In genomic region chr2:66191691-66192100, GRCm38 (mm10) we compare ENCODE assay signal across 15 mouse cellular contexts.
DNase-seq lines count a peak whose midpoint lies in the region; ATAC-seq lines count a peak whose summit lies in the region.
"Had no signal": no experiment of that assay in that cellular context is flagged by ENCODE, and none has a peak within 500 bp of the region (broad histone marks: within the 10 kb centered on the region; RNA-seq: fewer than 3 reads in every experiment).

No protein-coding gene starts in this region.

- H3K36me3 ChIP-seq in kidney, embryonic 16.5 days (ENCODE audit: insufficient read depth, low read length) = peaks cover 5% of the 10 kb centered on the region; the same call in 1 of the 2 replicates
- peaks cover 12% of the 10 kb centered on the region for H3K36me3 ChIP-seq in megakaryocyte, embryonic 14.5 days (replicated peaks; ENCODE audit: low read length)

- 48% methylated on average over 13 of the region's 13 CpGs for WGBS in kidney, embryonic 16.5 days

- H3K4me3 ChIP-seq in kidney, embryonic 16.5 days (ENCODE audit: low read length) = no peak overlapping the region
- H3K4me3 ChIP-seq in brown adipose tissue, adult 24 weeks (ENCODE audit: insufficient read depth, low read depth, low read length) = peak overlapping the region; percentile 26; the same call in 1 of the 2 replicates
- peak overlapping the region; percentile 48 for H3K4me3 ChIP-seq in megakaryocyte, embryonic 14.5 days (replicated peaks)
- H3K4me3 ChIP-seq: forebrain, embryonic 15.5 days; heart, adult 2 months; lung, embryonic 15.5 days; midbrain, embryonic 10.5 days had no signal

- no peaks in the 10 kb centered on the region for H3K27me3 ChIP-seq in kidney, embryonic 16.5 days (ENCODE audit: insufficient read depth, low read length)
- no peaks in the 10 kb centered on the region for H3K27me3 ChIP-seq in megakaryocyte, embryonic 14.5 days (replicated peaks)
- H3K27me3 ChIP-seq: forebrain, embryonic 15.5 days; lung, embryonic 15.5 days; Patski had no signal

- no peak overlapping the region for H3K9ac ChIP-seq in kidney, embryonic 16.5 days (replicated peaks; ENCODE audit: low read length)
- H3K9ac ChIP-seq: forebrain, embryonic 15.5 days; lung, embryonic 15.5 days had no signal

- H3K27ac ChIP-seq in kidney, embryonic 16.5 days (ENCODE audit: low read length) = no peak overlapping the region
- no peak overlapping the region for H3K27ac ChIP-seq in brown adipose tissue, adult 24 weeks (replicated peaks; ENCODE audit: low read depth, low read length)
- H3K27ac ChIP-seq: forebrain, embryonic 15.5 days; heart, adult 2 months; lung, embryonic 15.5 days; midbrain, embryonic 10.5 days had no signal

- no peaks in the 10 kb centered on the region for H3K9me3 ChIP-seq in kidney, embryonic 16.5 days (ENCODE audit: low read length)
- no peaks in the 10 kb centered on the region for H3K9me3 ChIP-seq in megakaryocyte, embryonic 14.5 days
- H3K9me3 ChIP-seq: forebrain, embryonic 15.5 days; lung, embryonic 15.5 days; midbrain, embryonic 10.5 days had no signal

- no peak for ATAC-seq in kidney, embryonic 16.5 days (ENCODE audit: low FRiP score, low TSS enrichment)
- peak; percentile 66 for ATAC-seq in CD4-positive, CD25-positive, alpha-beta regulatory T cell, adult 4 months
- ATAC-seq: forebrain, embryonic 15.5 days; Patski had no signal

- no peak for DNase-seq in kidney, adult 18-20 months
- no peak for DNase-seq in embryo, embryonic 10.5 days (ENCODE audit: low spot score)
- no peak for DNase-seq in embryo, embryonic 11 days
- DNase-seq: adrenal gland, postnatal 10 days; heart, adult 2 months; kidney, postnatal 36 days; spleen, adult 18-20 months had no signal

- peak overlapping the region; percentile 14; the same call in 1 of the 2 replicates for H3K4me2 ChIP-seq in kidney, embryonic 16.5 days (replicated peaks; ENCODE audit: low read depth, low read length)
- H3K4me2 ChIP-seq: forebrain, embryonic 15.5 days; lung, embryonic 15.5 days had no signal

- H3K4me1 ChIP-seq in kidney, embryonic 16.5 days (ENCODE audit: insufficient read depth, low read length) = no peaks in the 10 kb centered on the region
- no peaks in the 10 kb centered on the region for H3K4me1 ChIP-seq in brown adipose tissue, adult 24 weeks (ENCODE audit: control insufficient read depth, insufficient read depth, insufficient read length, low read length)
- no peaks in the 10 kb centered on the region for H3K4me1 ChIP-seq in megakaryocyte, embryonic 14.5 days
- H3K4me1 ChIP-seq: forebrain, embryonic 15.5 days; lung, embryonic 15.5 days; midbrain, embryonic 10.5 days had no signal
